Mouse (Mus musculus): Measurements from ENCODE around the gene Prmt8. TPM values are rescaled to one million over a fixed set of nuclear protein-coding genes. Genes with fewer than 3 reads are reported as not detected.

Prmt8 gene
- not detected for polyA plus RNA-seq (2017; shearing (Covaris generic))

DNA sequence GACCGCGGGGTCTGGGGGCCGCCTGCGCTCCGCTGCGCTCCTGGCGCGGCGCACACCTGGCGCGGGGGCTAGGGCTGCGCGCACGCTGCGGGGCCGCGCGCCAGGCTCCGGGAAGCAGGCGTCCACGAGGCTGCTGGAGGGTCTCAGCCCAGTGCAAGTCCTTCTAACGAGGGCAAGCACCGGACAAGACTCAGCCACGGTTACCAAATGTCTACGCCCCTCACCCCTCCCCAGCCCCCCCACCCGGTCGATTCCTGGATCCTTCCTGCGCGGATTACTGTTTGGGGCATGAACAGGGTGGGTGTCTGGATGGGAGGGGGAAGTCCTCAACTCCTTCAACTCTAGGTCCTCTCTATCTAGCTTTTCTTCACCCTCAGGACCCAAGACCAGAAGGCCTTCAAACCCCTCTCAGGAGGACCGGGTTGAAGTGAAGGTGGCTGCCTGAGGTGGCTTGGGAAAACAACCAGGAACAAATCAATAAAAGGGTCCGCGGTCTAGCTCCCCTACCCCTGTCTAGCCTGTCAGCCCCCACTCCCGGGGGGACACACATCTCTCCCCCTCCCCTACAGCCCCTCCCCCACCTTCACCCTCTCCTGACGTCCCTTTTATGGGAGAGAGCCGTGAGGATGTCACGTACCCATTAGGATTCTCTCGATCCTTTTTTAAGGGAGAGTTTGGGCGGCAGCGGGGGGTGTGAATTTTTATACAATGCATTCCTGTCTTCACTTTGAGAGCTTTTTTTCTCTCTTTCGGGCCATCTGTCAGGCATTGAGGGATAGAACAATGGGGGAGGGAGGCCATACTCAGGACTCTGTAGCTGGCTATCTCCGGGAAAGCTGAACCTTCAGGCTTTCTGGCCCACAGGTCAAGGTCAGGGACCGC is at the start of gene Prmt8:
Gene Prmt8, minus strand, starts transcription at position 198 of the 882 bp plus-strand sequence.
- ATAC-seq: no peak

DNA sequence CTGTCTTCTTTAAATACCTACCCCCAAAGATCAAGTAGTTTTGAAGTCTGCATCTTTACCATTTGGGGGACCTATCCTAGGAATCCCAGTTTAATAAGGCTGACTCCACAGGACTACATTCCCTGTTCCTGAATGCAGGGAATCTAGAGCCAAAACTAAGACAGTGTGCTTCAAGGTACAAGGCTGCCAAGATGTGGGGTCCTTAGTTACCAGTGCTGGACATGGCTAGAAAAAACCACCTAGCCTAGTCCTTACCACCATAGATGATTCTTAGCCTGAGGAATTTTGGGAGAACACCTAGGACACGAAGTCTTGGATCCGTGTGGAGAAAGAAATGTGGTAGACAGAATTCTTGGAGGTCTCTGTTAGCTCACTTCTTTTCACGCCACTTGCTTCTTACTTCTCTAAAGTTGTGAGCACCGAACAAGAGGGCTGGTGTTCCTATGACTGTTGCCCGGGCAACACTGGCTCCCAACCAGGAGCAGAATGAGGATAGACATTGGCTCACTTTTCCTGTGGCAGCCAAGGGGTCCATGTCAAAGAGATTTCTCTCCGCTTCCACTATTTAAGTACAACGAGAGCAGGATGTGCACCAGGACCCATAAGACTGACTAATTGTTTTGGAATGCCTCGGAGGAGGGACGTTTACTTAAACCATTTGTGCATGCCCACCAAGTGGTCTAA is 33.9 kb upstream of the Prmt8 start:
- no peak for ATAC-seq

DNA sequence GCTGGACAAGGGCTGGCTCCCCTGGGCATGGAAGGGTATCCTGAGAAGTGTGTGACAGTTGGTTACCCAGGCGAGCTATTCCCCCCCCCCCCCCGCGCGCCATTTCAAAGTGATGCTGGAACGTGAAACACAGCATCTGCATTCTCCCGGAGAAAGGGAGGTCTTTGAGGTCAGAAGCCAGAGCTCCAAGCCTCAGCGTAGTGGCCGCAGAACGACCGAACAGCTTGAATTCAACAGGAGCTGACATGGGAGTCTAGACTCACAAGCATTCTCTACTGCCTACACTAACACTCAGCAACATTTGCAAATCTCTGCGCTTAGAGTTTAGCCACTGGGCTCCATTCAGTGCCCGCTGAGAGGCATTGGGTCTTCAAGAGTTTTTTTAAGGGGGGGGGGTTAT is 32.9 kb upstream of the Prmt8 start:
- ATAC-seq: no peak

- ATAC-seq: peak; percentile 86
These were observed 20.8 kb upstream of the Prmt8 start for GRCm38 (mm10) chr6:127790023-127790422.

GRCm38 (mm10) chr6:127770806-127771205 is 1.5 kb upstream of the Prmt8 start:
- no peak for ATAC-seq

GRCm38 (mm10) chr6:127768621-127769274 is 524 bp downstream of the Prmt8 start:
- ATAC-seq: no peak

DNA sequence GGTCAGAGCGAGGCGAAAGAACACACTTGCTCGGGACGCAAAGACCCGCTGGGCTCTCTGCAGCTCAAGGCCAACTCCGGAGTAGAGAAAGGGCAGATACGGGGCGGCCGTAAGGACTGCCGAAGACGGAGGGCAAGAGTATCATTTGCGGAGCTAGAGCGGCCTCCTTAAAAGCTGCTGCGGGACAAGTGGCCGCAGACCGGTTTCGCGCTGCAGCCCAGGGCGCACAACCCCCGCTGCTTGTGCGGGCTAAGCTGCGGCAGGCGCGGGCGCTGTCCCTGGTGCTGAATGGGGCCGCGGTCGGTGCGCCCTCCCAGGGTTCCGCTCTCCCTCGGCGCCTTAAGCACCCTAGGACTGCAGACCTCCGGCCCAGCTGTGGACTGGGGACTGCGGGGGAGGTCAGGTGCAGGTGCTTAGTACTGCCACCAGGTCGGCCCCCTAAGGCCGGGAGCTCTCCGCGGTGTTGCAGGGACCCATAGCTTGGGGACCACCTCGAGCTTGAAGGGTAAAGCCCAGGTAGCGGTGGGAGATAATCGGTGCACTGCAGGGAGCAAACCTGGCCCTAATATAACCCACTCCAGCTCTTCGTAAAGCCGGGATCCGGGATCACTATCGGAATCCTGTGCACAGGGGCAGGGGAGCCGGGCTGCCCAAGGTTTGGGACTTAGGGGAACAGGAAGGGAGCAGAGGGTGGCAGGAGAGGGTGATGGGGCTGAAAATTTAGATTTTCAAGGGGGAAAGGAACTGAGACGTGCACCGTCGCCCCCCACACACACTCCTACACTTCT is 1.4 kb downstream of the Prmt8 start:
- ATAC-seq: no peak

GRCm38 (mm10) chr6:127767201-127767705 is 2.0 kb downstream of the Prmt8 start:
- ATAC-seq: no peak

DNA sequence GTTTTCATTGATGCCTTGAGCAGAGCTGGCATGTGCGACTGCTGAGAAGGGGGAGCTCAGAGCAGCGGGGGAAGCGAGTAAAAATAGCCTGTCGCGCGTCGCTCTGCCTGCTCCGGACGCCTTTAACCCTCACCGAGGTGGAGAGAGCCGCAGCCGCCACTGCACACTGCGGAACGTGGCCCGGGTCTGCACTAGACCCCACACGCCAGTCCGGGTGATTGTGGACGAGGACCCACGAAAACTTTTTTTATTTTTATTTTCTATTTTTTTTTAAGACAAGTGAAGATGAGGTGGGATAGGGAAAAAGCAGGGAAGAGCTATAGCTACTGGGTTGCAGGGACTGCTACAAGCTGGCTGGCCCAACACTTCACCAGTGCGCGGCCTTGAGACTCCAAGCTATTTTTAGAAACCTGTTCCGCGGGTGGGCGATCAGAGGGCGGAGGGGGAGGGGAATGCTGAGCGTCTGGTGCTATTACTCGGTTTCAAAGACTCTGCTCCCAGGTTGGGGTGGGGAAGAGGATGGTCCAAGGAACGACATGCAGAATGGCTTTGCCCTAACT is 2.6 kb downstream of the Prmt8 start:
- ATAC-seq: no peak

DNA sequence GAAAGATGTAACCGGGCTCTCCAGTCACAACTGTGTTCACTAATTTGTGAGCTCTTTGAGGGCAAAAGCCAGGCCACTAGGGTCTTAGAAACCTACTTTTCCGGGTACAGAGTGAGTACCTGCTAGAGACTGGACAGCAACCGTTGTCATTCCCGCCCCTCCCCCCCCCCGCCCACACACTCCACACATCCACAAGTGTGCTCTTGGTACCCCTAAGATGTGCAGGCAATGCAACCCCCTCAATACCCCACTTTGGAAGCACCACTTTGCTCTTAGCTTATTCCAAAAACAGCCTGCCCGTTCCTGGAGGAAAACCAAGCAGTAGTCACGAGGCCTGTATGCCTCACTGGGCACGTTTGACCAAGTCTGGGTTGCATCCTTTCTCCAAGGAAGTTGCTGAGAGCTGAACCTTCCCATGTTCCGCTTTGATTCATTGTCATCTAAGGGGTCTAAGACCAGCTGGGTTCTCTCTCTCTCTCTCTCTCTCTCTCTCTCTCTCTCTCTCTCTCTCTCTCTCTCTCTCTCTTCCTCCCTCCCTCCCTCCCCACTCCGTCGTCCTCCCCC is 3.1 kb downstream of the Prmt8 start:
- ATAC-seq: no peak

- ATAC-seq: no peak
These were observed 3.7 kb downstream of the Prmt8 start for GRCm38 (mm10) chr6:127765573-127765972.

DNA sequence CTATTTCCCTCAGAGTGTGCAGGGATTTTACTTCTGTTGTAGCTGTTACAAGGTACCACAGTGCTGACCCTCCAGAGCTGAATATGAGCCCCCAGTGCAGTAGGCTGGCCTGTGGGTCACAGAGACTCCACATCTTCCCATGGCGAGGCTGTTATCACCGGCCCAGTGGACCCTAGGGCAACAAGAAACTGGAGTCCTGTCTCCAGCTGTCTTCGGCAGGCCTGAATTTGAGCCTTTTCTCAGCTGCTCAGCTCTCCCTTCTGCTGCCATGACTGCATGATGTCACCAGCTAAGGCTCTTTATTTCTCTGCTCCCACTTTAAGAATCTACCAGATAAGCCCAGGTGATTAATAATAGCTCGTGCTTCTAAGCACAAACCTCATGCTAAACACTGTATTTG is 11.0 kb downstream of the Prmt8 start:
- ATAC-seq: no peak

- no peak for ATAC-seq
These were observed 11.6 kb downstream of the Prmt8 start for GRCm38 (mm10) chr6:127757667-127758167.

- no peak for ATAC-seq
These were observed 12.4 kb downstream of the Prmt8 start for GRCm38 (mm10) chr6:127756856-127757255.

- ATAC-seq: no peak
These were observed 16.0 kb downstream of the Prmt8 start for GRCm38 (mm10) chr6:127753228-127753627.

GRCm38 (mm10) chr6:127752681-127753080 is 16.6 kb downstream of the Prmt8 start:
- ATAC-seq: no peak

DNA sequence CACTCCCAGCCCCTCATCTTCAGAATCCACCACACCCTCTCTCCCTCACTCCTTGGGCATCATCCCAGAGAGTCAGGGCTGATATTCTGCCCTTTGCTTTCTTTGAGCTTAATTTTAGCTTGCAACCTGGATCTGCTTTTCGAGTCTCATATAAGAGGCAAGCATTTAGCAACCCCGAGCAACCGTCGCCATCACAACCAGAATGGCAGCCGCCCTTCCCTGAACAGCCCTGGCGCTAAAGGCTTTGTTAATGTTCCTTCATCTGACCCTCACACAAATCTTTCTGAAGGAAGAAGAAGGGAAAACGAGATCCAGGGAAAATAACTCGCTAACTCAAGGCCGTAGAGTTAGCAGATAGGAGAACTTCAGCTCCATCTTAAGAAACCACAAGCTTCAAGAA is 17.8 kb downstream of the Prmt8 start:
- ATAC-seq: no peak

GRCm38 (mm10) chr6:127748793-127749192 is 20.5 kb downstream of the Prmt8 start:
- ATAC-seq: no peak

GRCm38 (mm10) chr6:127742290-127742689 is 27.0 kb downstream of the Prmt8 start:
- ATAC-seq: no peak

- no peak for ATAC-seq
These were observed 28.1 kb downstream of the Prmt8 start for GRCm38 (mm10) chr6:127741162-127741561.

GRCm38 (mm10) chr6:127740711-127741110 is 28.6 kb downstream of the Prmt8 start:
- ATAC-seq: no peak
